Mouse (Mus musculus) small intestine, adult 2 months (tissue): ENCODE measurements at regions not wholly inside any gene's neighbourhood (a gene's known extent, or its start where the extent isn't known, plus 50 kb on each side); places are given as distances from the start of the nearest gene placed in this dataset.

Experiments used
- CTCF ChIP-seq: fragments of 200-500 bp; IDR thresholded peaks from 2 replicates; pipeline ENCODE4 v1.5.1; 2012; ENCODE audit warnings: low read depth, mild to moderate bottlenecking, control low read depth, inconsistent platforms, low read length, moderate library complexity, mixed read lengths; ENCODE audit not compliant: insufficient replicate concordance, insufficient read length; ENCODE audit errors: extremely low read depth
- POLR2A ChIP-seq: fragments of 200-500 bp; IDR thresholded peaks from 2 replicates; pipeline ENCODE4 v1.6.1; 2012; ENCODE audit warnings: low read depth, mild to moderate bottlenecking, control low read depth, inconsistent platforms, low read length, moderate library complexity

DNA sequence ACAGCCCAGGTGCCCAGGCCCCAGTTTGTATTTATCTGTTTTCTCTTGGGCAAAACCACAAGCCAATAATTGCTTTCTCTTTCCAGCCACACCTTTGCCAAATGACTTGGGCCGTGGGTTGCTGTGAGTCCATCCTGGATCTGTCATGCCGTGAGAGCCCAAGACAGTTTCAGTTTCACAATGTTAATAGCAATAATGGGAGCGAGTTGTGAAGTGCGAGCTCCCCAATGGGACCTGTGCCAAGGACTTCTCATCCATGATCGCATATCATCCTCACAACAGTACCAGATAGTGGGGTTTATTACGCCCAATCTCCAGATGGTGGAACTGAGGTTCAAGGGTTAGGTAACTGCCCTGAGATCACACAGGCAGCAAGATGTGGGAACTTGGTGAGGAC lies 142.2 kb downstream of the Gm10260 start:
- TF ChIP-seq POLR2A (no peak), CTCF (no peak)
